Mouse (Mus musculus) CH12.LX (cell line): ENCODE measurements around the gene Gm10663. TPM values are rescaled to one million over a fixed set of nuclear protein-coding genes. Genes with fewer than 3 reads are reported as not detected.

Experiments used
- DNase-seq: peaks from one replicate; pipeline ENCODE4 v3.0.0-alpha.2; 2013; ENCODE audit errors: extremely low read depth
- H3K27ac ChIP-seq: 2 replicates; pipeline ENCODE4 v1.5.1; 2012; ENCODE audit warnings: low read depth, mild to moderate bottlenecking, control low read depth, moderate library complexity; ENCODE audit not compliant: insufficient read depth
- H3K27me3 ChIP-seq: replicated peaks from 2 replicates; pipeline ENCODE3; 2012; ENCODE audit warnings: inconsistent platforms
- H3K36me3 ChIP-seq, 2 experiments: replicated peaks in 1 of 2; 2 replicates each; pipeline versions ENCODE3 to v1.6.1; 2012; ENCODE audit warnings: inconsistent platforms in 1 of 2, low read length in 1 of 2, mild to moderate bottlenecking in 1 of 2, mixed read lengths in 1 of 2, moderate library complexity in 1 of 2; ENCODE audit not compliant: control insufficient read depth in 1 of 2, insufficient read depth in 1 of 2
- H3K4me1 ChIP-seq, 2 experiments: 2 replicates each; pipeline ENCODE4 v1.6.1; 2012; ENCODE audit warnings: inconsistent platforms in 1 of 2, moderate library complexity in 1 of 2; ENCODE audit not compliant: insufficient read depth in 2 of 2, control insufficient read depth in 1 of 2
- H3K4me2 ChIP-seq: 2 replicates; pipeline ENCODE4 v1.6.1; 2012; ENCODE audit warnings: low read depth, mild to moderate bottlenecking, control low read depth; ENCODE audit not compliant: poor library complexity, insufficient read depth, severe bottlenecking
- H3K4me3 ChIP-seq, 3 experiments: fragments of 150-350 bp in 1 of 3; sonication (generic) in 1 of 3; replicated peaks in 1 of 3; 2 replicates each; pipeline versions ENCODE3 to v1.5.1; 2011 to 2012; ENCODE audit warnings: low read depth in 2 of 3, low read length in 2 of 3, mild to moderate bottlenecking in 2 of 3, moderate library complexity in 2 of 3, control low read depth in 1 of 3, improper control_type of control experiment in 1 of 3, inconsistent platforms in 1 of 3, mixed read lengths in 1 of 3; ENCODE audit not compliant: poor library complexity in 1 of 3
- H3K79me2 ChIP-seq: replicated peaks from 2 replicates; pipeline ENCODE4 v1.6.1; 2012; ENCODE audit warnings: mild to moderate bottlenecking, moderate library complexity; ENCODE audit not compliant: control insufficient read depth, poor library complexity, insufficient read depth, severe bottlenecking; ENCODE audit errors: extremely low read depth
- H3K9ac ChIP-seq: 2 replicates; pipeline ENCODE4 v1.6.1; 2012; ENCODE audit warnings: low read depth, mild to moderate bottlenecking, control low read depth, moderate library complexity; ENCODE audit not compliant: insufficient read depth
- H3K9me3 ChIP-seq: replicated peaks from 2 replicates; pipeline ENCODE3; 2012; ENCODE audit warnings: low read length, inconsistent platforms, mixed read lengths
- BHLHE40 ChIP-seq: IDR thresholded peaks from 2 replicates; pipeline ENCODE4 v1.6.1; 2011; ENCODE audit warnings: mild to moderate bottlenecking, low read depth, low read length, improper control_type of control experiment
- CHD1 ChIP-seq: IDR thresholded peaks from 2 replicates; pipeline ENCODE4 v1.6.1; 2012; ENCODE audit warnings: low read depth, low read length, improper control_type of control experiment, inconsistent platforms
- CTCF ChIP-seq, 2 experiments: IDR thresholded peaks in 1 of 2; conservative IDR thresholded peaks in 1 of 2; 2 replicates each; pipeline ENCODE4 v1.5.1; 2011 to 2012; ENCODE audit warnings: low read depth in 2 of 2, low read length in 2 of 2, improper control_type of control experiment in 1 of 2, inconsistent platforms in 1 of 2, mild to moderate bottlenecking in 1 of 2, moderate library complexity in 1 of 2
- GABPA ChIP-seq: IDR thresholded peaks from 2 replicates; pipeline ENCODE4 v1.6.1; 2012; ENCODE audit warnings: low read depth, low read length, improper control_type of control experiment, inconsistent platforms; ENCODE audit not compliant: insufficient replicate concordance
- HCFC1 ChIP-seq: IDR thresholded peaks from 2 replicates; pipeline ENCODE4 v1.6.1; 2012; ENCODE audit warnings: low read depth, mild to moderate bottlenecking, inconsistent platforms, low read length, improper control_type of control experiment
- JUND ChIP-seq: conservative IDR thresholded peaks from 2 replicates; pipeline ENCODE4 v1.6.1; 2011; ENCODE audit warnings: low read depth, low read length, improper control_type of control experiment
- MAZ ChIP-seq: IDR thresholded peaks from 2 replicates; pipeline ENCODE4 v1.6.1; 2012; ENCODE audit warnings: low read depth, mild to moderate bottlenecking, inconsistent platforms, low read length, improper control_type of control experiment, moderate library complexity
- MYC ChIP-seq: IDR thresholded peaks from 2 replicates; pipeline ENCODE4 v1.6.1; 2011; ENCODE audit warnings: low read depth, mild to moderate bottlenecking, improper control_type of control experiment, low read length
- NRF1 ChIP-seq: IDR thresholded peaks from 2 replicates; pipeline ENCODE4 v1.6.1; 2014; ENCODE audit warnings: low read depth, mild to moderate bottlenecking, inconsistent platforms, low read length, improper control_type of control experiment, moderate library complexity
- RAD21 ChIP-seq: IDR thresholded peaks from 2 replicates; pipeline ENCODE4 v1.6.1; 2011; ENCODE audit warnings: low read depth, mild to moderate bottlenecking, low read length, improper control_type of control experiment, moderate library complexity
- RCOR1 ChIP-seq: conservative IDR thresholded peaks from 2 replicates; pipeline ENCODE4 v1.6.1; 2012; ENCODE audit warnings: low read depth, mild to moderate bottlenecking, inconsistent platforms, low read length, improper control_type of control experiment
- TBP ChIP-seq: conservative IDR thresholded peaks from 2 replicates; pipeline ENCODE4 v1.6.1; 2011; ENCODE audit warnings: low read depth, low read length, improper control_type of control experiment
- USF1 ChIP-seq: IDR thresholded peaks from 2 replicates; pipeline ENCODE4 v1.6.1; 2014; ENCODE audit warnings: low read depth, mild to moderate bottlenecking, inconsistent platforms, low read length, improper control_type of control experiment
- USF2 ChIP-seq: conservative IDR thresholded peaks from 2 replicates; pipeline ENCODE4 v1.6.1; 2011; ENCODE audit warnings: low read depth, low read length, improper control_type of control experiment
- ZC3H11A ChIP-seq: IDR thresholded peaks from 2 replicates; pipeline ENCODE4 v1.6.1; 2012; ENCODE audit warnings: low read depth, mild to moderate bottlenecking, inconsistent platforms, low read length, improper control_type of control experiment
- ZNF384 ChIP-seq: IDR thresholded peaks from 2 replicates; pipeline ENCODE4 v1.6.1; 2012; ENCODE audit warnings: low read depth, low read length, improper control_type of control experiment, inconsistent platforms
- dilution Hi-C: fragments of 300-500 bp; cut with MboI; formaldehyde crosslinking; loops from 2 replicates; pipeline ENCODE4 v1.14.3; 2020; ENCODE audit warnings: low sequenced_read_pairs; ENCODE audit not compliant: extremely low pct_unique_long_range_greater_than_20kb, extremely low pct_ligation_motif_present
- in situ Hi-C: fragments of 300-500 bp; cut with MboI; formaldehyde crosslinking; loops from 3 replicates; pipeline ENCODE4 v1.14.3; 2019; ENCODE audit warnings: low sequenced_read_pairs, low pct_ligation_motif_present, low pct_unique_long_range_greater_than_20kb, mixed read lengths
- polyA plus RNA-seq: library from polyadenylated mRNA; unstranded; fragments of >175 nt; gene quantifications from 2 replicates; pipeline ENCODE4 v1.2.1, GENCODE M21; 2012; ENCODE audit warnings: low read depth; ENCODE audit not compliant: insufficient read length
- total RNA-seq, 2 experiments: library from RNA; depleted of rRNA; stranded (reverse); fragments of 300-350 nt in 1 of 2; fragments of >200 nt in 1 of 2; gene quantifications; 2 replicates each; pipeline ENCODE4 v1.2.3; 2012 to 2014

Gm10663 gene
- total and polyA plus RNA-seq, 3 experiments = not detected

DNA sequence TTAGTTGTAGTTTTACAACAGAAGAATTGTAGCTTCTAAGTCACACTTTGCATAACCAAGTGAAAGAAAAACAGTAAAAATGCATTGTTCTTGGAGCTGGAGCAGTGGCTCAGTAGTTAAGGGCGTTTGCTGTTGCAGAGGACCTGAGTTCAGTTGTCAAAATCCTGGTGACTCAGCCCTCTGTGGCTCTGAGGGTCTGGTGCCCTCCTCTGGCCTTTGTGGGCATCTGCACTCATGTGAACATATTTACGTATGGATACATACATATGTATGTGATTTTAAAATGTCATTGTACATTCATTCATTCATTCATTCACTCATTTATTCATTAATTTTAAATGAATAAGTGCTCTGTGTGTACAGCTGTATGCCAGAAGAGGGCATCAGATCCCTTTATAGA lies 10.8 kb downstream of the Gm10663 start:
- no peak for DNase-seq
- peaks cover 0 to 10% of the 10 kb centered on the region in 2 experiments; a peak in 2 of 4 replicates for H3K4me1 ChIP-seq
- H3K4me3 ChIP-seq = no peak overlapping the region
- H3K36me3 ChIP-seq = no peaks in the 10 kb centered on the region
- in situ Hi-C loops = no loop called here
- no peak overlapping the region for H3K27ac ChIP-seq
- dilution Hi-C loops = no loop called here
- H3K27me3 ChIP-seq = no peaks in the 10 kb centered on the region
- H3K9ac ChIP-seq = no peak overlapping the region
- H3K79me2 ChIP-seq = no peaks in the 10 kb centered on the region
- no peaks in the 10 kb centered on the region for H3K9me3 ChIP-seq
- H3K4me2 ChIP-seq = no peak overlapping the region
- no peak for TF ChIP-seq HCFC1
- TF ChIP-seq CTCF (conservative IDR thresholded peaks at IDR 0.05 in 1 of 2, IDR thresholded peaks at IDR 0.05 in 1 of 2; ENCODE audit: low read depth in 2 of 2, low read length in 2 of 2) = peak in 1 of 2 experiments; percentile 31; a peak in 2 of 4 replicates

DNA sequence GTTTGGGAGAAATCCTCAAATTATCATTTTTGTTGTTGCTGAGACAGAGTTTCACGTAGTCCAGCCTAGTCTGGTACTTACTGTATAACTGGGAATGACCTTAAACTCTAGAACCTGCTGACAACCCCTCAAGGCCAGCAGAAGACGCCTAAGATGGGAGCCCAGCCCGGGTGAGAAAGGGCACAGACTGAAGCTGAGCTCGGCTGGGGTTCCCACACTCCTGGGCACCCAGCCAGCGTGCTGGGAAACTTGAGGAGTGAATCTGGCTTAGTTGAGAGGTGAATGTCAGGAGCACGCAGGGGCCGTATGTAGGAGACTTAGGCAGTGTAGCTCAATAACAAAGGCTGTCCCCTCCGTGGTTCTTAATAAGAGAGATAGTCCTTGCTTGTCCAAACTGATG lies 12.9 kb downstream of the Gm10663 start:
- no peaks in the 10 kb centered on the region for H3K9me3 ChIP-seq
- dilution Hi-C loops = no loop called here
- in situ Hi-C loops = no loop called here
- TF ChIP-seq MAZ = no peak
- TF ChIP-seq NRF1 = no peak
- no peak for TF ChIP-seq CHD1
- no peak for TF ChIP-seq RCOR1
- TF ChIP-seq TBP = no peak
- TF ChIP-seq GABPA = no peak
- TF ChIP-seq JUND = no peak
- TF ChIP-seq RAD21 = no peak
- TF ChIP-seq ZC3H11A = no peak
- no peak for TF ChIP-seq MYC
- no peak for TF ChIP-seq ZNF384
- TF ChIP-seq, all 38 proteins: peak for 0
- no peak for DNase-seq
- no peak overlapping the region for H3K9ac ChIP-seq
- no peaks in the 10 kb centered on the region for H3K79me2 ChIP-seq
- H3K4me3 ChIP-seq = no peak overlapping the region
- H3K4me2 ChIP-seq = peak overlapping the region; percentile 77; the same call in 1 of the 2 replicates
- peaks cover 0 to 10% of the 10 kb centered on the region in 2 experiments; a peak in 2 of 4 replicates for H3K4me1 ChIP-seq
- no peak overlapping the region for H3K27ac ChIP-seq
- no peaks in the 10 kb centered on the region for H3K36me3 ChIP-seq
- H3K27me3 ChIP-seq = no peaks in the 10 kb centered on the region

GRCm38 (mm10) chr8:65088120-65088519 lies 13.3 kb downstream of the Gm10663 start:
- Histone ChIP-seq H3K4me3 (no peak overlapping the region), H3K4me2 (peak overlapping the region; percentile 77), H3K79me2 (no peaks in the 10 kb centered on the region)
- dilution Hi-C loops = no loop called here
- TF ChIP-seq USF2 (peak; percentile 61), USF1 (peak; percentile 70), GABPA (no peak), BHLHE40 (peak; percentile 71)
- TF ChIP-seq, all 38 proteins: peak for 3
- Histone ChIP-seq H3K36me3 (no peaks in the 10 kb centered on the region), H3K9me3 (no peaks in the 10 kb centered on the region), H3K4me1 (peaks cover 0 to 10% of the 10 kb centered on the region in 2 experiments; a peak in 2 of 4 replicates), H3K9ac (no peak overlapping the region), H3K27me3 (no peaks in the 10 kb centered on the region), H3K27ac (no peak overlapping the region)
- peak; percentile 52 for DNase-seq
- in situ Hi-C loops = no loop called here
